Mouse (Mus musculus): ENCODE measurements around the gene AY074887. TPM values are rescaled to one million over a fixed set of nuclear protein-coding genes. Genes with fewer than 3 reads are reported as not detected.

The AY074887 gene
- polyA plus RNA-seq (2015; fragmentation: Nextera tagmentation; extraction: Ambion mirVana): 0.97 and 2.1 TPM in 2 replicates

DNA sequence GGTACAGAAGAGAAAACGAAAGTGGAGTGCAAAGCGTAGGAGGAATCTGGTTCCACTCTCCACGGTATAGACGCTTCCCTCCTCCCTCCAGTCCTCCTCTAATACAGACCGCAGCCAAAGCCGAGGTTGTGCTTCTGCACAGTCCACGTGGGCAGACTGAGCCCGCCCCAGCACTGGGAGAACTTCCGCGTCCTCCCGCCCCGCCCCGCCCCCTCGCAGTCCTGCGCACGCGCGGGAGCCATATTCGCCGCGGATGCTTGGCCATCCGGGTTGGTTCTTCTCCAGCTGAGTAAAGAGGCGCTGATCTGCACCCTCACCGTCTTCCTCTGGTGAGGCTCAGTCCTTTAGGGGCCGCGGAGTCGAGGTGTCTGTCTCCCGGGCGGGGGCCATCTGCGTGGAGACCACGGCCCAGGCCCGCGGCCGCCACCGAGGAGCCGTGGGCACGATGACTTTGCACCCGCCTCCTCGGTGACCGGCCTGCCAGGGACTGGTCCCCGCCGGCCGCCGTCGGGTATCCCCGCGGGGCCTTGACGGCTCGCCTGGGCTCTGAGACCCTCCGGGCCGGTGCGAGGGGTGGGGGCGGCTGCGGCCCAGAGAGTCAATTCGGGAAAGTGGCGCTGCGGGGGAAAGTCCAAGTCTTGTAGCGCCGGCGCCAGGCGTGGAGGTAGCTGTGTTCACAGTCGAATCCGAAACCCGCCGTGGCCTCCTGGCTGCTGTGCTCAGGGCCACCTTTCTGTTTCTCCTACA lies at the start of gene AY074887, which contains the start of gene Psma4:
TSS of gene AY074887 (minus strand) at position 424 of the 747 bp plus-strand sequence.
TSS of gene Psma4 (plus strand) at position 216 of the 747 bp plus-strand sequence.

DNA sequence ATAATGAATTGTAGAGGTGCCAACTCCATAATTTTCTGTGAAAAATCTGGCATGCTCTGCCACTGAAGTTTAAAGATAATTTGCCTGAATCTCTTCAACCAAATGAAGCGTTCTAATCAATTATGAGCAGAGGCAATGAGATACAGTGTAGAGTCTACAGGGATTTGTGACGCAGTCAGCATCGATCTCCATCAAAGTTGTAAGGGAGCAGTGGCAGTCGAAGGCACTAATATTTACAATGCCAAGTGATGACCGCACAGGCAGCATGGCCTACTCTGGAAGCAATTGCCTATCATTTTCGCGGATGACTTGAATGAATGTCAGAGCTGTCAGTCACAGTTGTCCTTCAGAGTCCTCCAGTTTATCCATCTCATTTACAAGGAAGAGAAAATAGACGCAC lies 29.9 kb upstream of the AY074887 start, which contains the start of gene Chrna5:
TSS of gene Chrna5 (plus strand) at position 207 of the 400 bp plus-strand sequence.

DNA sequence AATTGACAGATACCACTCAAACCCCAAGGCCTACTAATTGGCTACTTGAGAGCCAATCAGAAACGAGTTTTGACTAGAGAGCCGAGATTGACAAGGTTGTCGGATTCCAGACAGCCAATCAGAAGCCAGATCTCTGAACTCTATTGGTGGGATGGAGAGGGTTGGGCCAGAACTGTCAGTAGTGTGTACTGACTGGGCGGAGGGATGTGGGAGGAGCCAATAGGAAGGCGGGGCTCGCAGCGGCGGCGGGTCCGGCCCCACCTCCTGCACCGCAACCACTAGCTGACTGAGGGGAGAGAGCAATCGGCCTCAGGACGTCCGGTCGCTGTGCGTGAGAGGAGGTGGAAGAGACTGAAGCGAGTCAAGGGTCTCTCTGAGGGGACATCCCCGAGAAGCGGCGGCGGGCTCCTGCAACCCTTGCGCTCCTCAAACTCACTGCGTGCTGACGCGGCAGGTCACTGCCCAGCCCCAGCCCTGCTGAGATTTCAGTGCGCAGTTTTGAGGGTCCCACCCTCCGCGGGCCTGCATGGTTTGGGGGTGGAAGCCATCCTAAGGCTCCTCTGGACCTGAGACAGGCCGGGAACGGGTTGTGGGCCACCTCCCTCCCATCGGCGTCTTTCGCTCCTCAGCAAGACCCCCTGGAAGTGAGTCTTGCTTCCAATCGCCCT lies 33.7 kb downstream of the AY074887 start, which contains the start of gene Hykk:
TSS of gene Hykk (plus strand) at position 274 of the 668 bp plus-strand sequence.

Other genes starting within 250 kb of the AY074887 start
- 74.1 and 76.4 TPM in 2 replicates for gene Wdr61, start 216.5 kb downstream of the AY074887 start, polyA plus RNA-seq (2015; fragmentation: Nextera tagmentation; extraction: Ambion mirVana)
- 466 and 497 TPM in 2 replicates for gene Crabp1, start 186.2 kb downstream of the AY074887 start, polyA plus RNA-seq (2015; fragmentation: Nextera tagmentation; extraction: Ambion mirVana)
- 17.3 and 18.7 TPM in 2 replicates for gene Ireb2, start 87.2 kb downstream of the AY074887 start, polyA plus RNA-seq (2015; fragmentation: Nextera tagmentation; extraction: Ambion mirVana)
- gene Hykk, start 33.7 kb downstream of the AY074887 start, polyA plus RNA-seq (2015; fragmentation: Nextera tagmentation; extraction: Ambion mirVana): 1.8 and 2.0 TPM in 2 replicates
- 254 and 262 TPM in 2 replicates for gene Psma4, start 208 bp downstream of the AY074887 start, polyA plus RNA-seq (2015; fragmentation: Nextera tagmentation; extraction: Ambion mirVana)
- 4.0 and 4.2 TPM in 2 replicates for gene Chrna5, start 29.9 kb upstream of the AY074887 start, polyA plus RNA-seq (2015; fragmentation: Nextera tagmentation; extraction: Ambion mirVana)
- gene Chrna3, start 75.6 kb upstream of the AY074887 start, polyA plus RNA-seq (2015; fragmentation: Nextera tagmentation; extraction: Ambion mirVana): 13.5 and 14.8 TPM in 2 replicates
- 0.93 and 1.1 TPM in 2 replicates for gene Chrnb4, start 97.8 kb upstream of the AY074887 start, polyA plus RNA-seq (2015; fragmentation: Nextera tagmentation; extraction: Ambion mirVana)
- gene Ube2q2, start 197.9 kb upstream of the AY074887 start, polyA plus RNA-seq (2015; fragmentation: Nextera tagmentation; extraction: Ambion mirVana): 36.2 and 40.3 TPM in 2 replicates

All from neural tube, postnatal 0 days (tissue).